Mouse (Mus musculus) ES-Bruce4 (cell line): ENCODE results near the gene Itgax.

Experiments
- CTCF ChIP-seq: IDR thresholded peaks from one replicate; pipeline ENCODE4 v1.8.1; 2011; ENCODE audit warnings: low read depth, low read length
- EP300 ChIP-seq: IDR thresholded peaks from 2 replicates; pipeline ENCODE4 v1.6.1; 2011; ENCODE audit warnings: low read depth, low read length; ENCODE audit not compliant: insufficient read depth
- POLR2A ChIP-seq: IDR thresholded peaks from one replicate; pipeline ENCODE4 v1.8.1; 2011; ENCODE audit warnings: low read length; ENCODE audit not compliant: insufficient read depth

DNA sequence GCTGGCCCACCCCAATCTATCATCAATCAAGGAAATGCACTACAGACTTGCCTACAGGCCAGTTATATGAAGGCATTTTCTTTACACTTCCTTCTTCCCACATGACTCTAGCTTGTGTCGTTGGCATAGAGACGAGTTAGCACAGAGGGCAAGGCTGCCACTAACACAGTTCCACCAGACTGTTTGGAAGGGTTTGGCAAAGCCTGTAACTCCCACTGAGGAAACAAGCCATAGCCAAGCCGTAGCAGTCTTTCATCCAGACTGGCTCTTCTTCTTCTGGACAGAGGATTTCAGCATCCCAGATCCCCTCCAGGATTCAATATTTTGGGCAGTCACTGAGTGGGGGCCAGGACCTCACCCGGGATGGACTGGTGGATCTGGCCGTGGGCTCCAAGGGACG lies 10.3 kb downstream of the Itgax start:
- no peak for TF ChIP-seq POLR2A
- TF ChIP-seq CTCF = no peak
- no peak for TF ChIP-seq EP300
